Comparison of ENCODE assay signal across 7 mouse cellular contexts in genomic region chr14:40955596-40956251, GRCm38 (mm10). TPM values are rescaled to one million over a fixed set of nuclear protein-coding genes. Genes with fewer than 3 reads are reported as not detected.
A peak's percentile ranks its signal among the peaks of the same experiment; 100 is the strongest.
DNase-seq lines count a peak whose midpoint lies in the region; ATAC-seq and TF ChIP-seq lines count a peak whose summit lies in the region.

No protein-coding gene starts in this region.

- ATAC-seq in CD4-positive, CD25-positive, alpha-beta regulatory T cell, adult 4 months: peak; percentile 15
- ATAC-seq in embryonic facial prominence, embryonic 11.5 days (replicated peaks; ENCODE audit: insufficient number of reproducible peaks, low FRiP score, low TSS enrichment, low read depth): peak; percentile 17
- ATAC-seq in neural tube, embryonic 12.5 days (ENCODE audit: low FRiP score, low read depth): peak; percentile 65
- no peak for ATAC-seq in activated CD4-positive, CD25-positive, alpha-beta regulatory T cell, adult 4 months

- H3ac ChIP-seq in C2C12 (ENCODE audit: control insufficient read depth, insufficient read length, low read depth): peak overlapping the region; percentile 49

- peaks cover 17% of the 10 kb centered on the region; the same call in 1 of the 2 replicates for H3K4me1 ChIP-seq in embryonic facial prominence, embryonic 11.5 days (ENCODE audit: control insufficient read depth, insufficient read depth, low read length)
- H3K4me1 ChIP-seq in neural tube, embryonic 12.5 days: peaks cover 77% of the 10 kb centered on the region

- no peak for TF ChIP-seq CTCF in C2C12 (IDR thresholded peaks at IDR 0.05; ENCODE audit: control insufficient read depth, insufficient read depth, insufficient read length)

- peak overlapping the region; percentile 53 for H3K9ac ChIP-seq in embryonic facial prominence, embryonic 11.5 days (replicated peaks; ENCODE audit: low read length)
- H3K9ac ChIP-seq in neural tube, embryonic 12.5 days: peak overlapping the region; percentile 46

- peak overlapping the region; percentile 83 for H3K27ac ChIP-seq in embryonic facial prominence, embryonic 11.5 days (replicated peaks; ENCODE audit: low read depth, low read length)
- peak overlapping the region; percentile 91 for H3K27ac ChIP-seq in neural tube, embryonic 12.5 days

- 13% methylated on average over 10 of the region's 10 CpGs for WGBS in embryonic facial prominence, embryonic 11.5 days
- WGBS in neural tube, embryonic 12.5 days: 3% methylated on average over 10 of the region's 10 CpGs

- H3K9me3 ChIP-seq in embryonic facial prominence, embryonic 11.5 days (replicated peaks; ENCODE audit: control insufficient read depth, low read length): no peaks in the 10 kb centered on the region
- H3K9me3 ChIP-seq in neural tube, embryonic 12.5 days: no peaks in the 10 kb centered on the region

- peaks cover 92% of the 10 kb centered on the region for H3K79me2 ChIP-seq in C2C12 (ENCODE audit: control insufficient read depth, insufficient read depth)

- H3K27me3 ChIP-seq in C2C12 (ENCODE audit: control insufficient read depth, insufficient read depth, insufficient read length): no peaks in the 10 kb centered on the region
- no peaks in the 10 kb centered on the region for H3K27me3 ChIP-seq in embryonic facial prominence, embryonic 11.5 days (ENCODE audit: control insufficient read depth, insufficient read depth, low read length)
- no peaks in the 10 kb centered on the region for H3K27me3 ChIP-seq in neural tube, embryonic 12.5 days (replicated peaks)

- DNase-seq in embryonic facial prominence, embryonic 11.5 days (ENCODE audit: low spot score): peak; percentile 45
- peak; percentile 48 for DNase-seq in heart, postnatal 4 days
- DNase-seq in left cerebral cortex, postnatal 36 days (ENCODE audit: low spot score in 2 of 2): peak; percentile 86 to 88

- peaks cover 8% of the 10 kb centered on the region for H3K36me3 ChIP-seq in C2C12 (ENCODE audit: control insufficient read depth, insufficient read depth)
- no peaks in the 10 kb centered on the region for H3K36me3 ChIP-seq in embryonic facial prominence, embryonic 11.5 days (replicated peaks; ENCODE audit: control insufficient read depth, insufficient read depth, low read depth, low read length)
- H3K36me3 ChIP-seq in neural tube, embryonic 12.5 days: no peaks in the 10 kb centered on the region

- intact Hi-C loops in left cerebral cortex, postnatal 36 days (cut with DNase I): no loop called here

- peaks cover 76% of the 10 kb centered on the region for H3K79me3 ChIP-seq in C2C12 (ENCODE audit: low read depth)

- H3K4me3 ChIP-seq in C2C12 (ENCODE audit: insufficient read depth, poor library complexity, severe bottlenecking): no peak overlapping the region
- no peak overlapping the region for H3K4me3 ChIP-seq in embryonic facial prominence, embryonic 11.5 days (ENCODE audit: low read depth, low read length)
- no peak overlapping the region for H3K4me3 ChIP-seq in neural tube, embryonic 12.5 days

- H3K4me2 ChIP-seq in embryonic facial prominence, embryonic 11.5 days (ENCODE audit: low read depth, low read length): peak overlapping the region; percentile 26
- peak overlapping the region; percentile 45 for H3K4me2 ChIP-seq in neural tube, embryonic 12.5 days (replicated peaks)

TF ChIP-seq in C2C12, 6 proteins besides CTCF, POLR2A, EP300 and RAD21:
- TF ChIP-seq USF1 (IDR thresholded peaks at IDR 0.05; ENCODE audit: low read depth) (peak; percentile 45), MAX (IDR thresholded peaks at IDR 0.05) (peak; percentile 76), MYOD1 (IDR thresholded peaks at IDR 0.05; ENCODE audit: control insufficient read depth, insufficient read length, low read depth) (peak; percentile 86), MYOG (IDR thresholded peaks at IDR 0.05; ENCODE audit: control insufficient read depth, extremely low read depth, insufficient read length) (no peak)

RNA-seq across cellular contexts. Expression of gene Tspan14, which starts 10.9 kb away (rescaled TPM):
- polyA plus RNA-seq in C2C12 (2012; fragmentation: generic; extraction: Trizol): 41.5 TPM
- 10 to 100 TPM; 62.4 to 88.4 TPM for polyA plus RNA-seq in CD4-positive, CD25-positive, alpha-beta regulatory T cell, adult 4 months (2017; shearing (Covaris generic))
- polyA plus RNA-seq in embryonic facial prominence, embryonic 11.5 days (2014; fragmentation: Nextera tagmentation; extraction: Ambion mirVana): 92.5 and 95.0 TPM in 2 replicates
- 10 to 100 TPM; 25.9 to 28.6 TPM for total RNA-seq in heart, postnatal 4 days (2021)
- total RNA-seq in left cerebral cortex, postnatal 36 days (2021): 10 to 100 TPM; 54.2 to 56.6 TPM
- 99.6 and 99.7 TPM in 2 replicates for polyA plus RNA-seq in neural tube, embryonic 12.5 days (2016; fragmentation: Nextera tagmentation; extraction: Ambion mirVana)
- polyA plus RNA-seq in activated CD4-positive, CD25-positive, alpha-beta regulatory T cell, adult 4 months (2017; shearing (Covaris generic)): 10 to 100 TPM; 56.8 to 58.3 TPM

RNA-seq across cellular contexts. Expression of gene Fam213a, which starts 57.9 kb away (rescaled TPM):
- 3.2 TPM for polyA plus RNA-seq in C2C12 (2012; fragmentation: generic; extraction: Trizol)
- polyA plus RNA-seq in CD4-positive, CD25-positive, alpha-beta regulatory T cell, adult 4 months (2017; shearing (Covaris generic)): 10 to 100 TPM; 12.4 to 13.4 TPM
- polyA plus RNA-seq in embryonic facial prominence, embryonic 11.5 days (2014; fragmentation: Nextera tagmentation; extraction: Ambion mirVana): 33.1 and 42.1 TPM in 2 replicates
- total RNA-seq in heart, postnatal 4 days (2021): 10 to 100 TPM; 15.3 to 17.3 TPM
- 100 to 1,000 TPM; 118 to 125 TPM for total RNA-seq in left cerebral cortex, postnatal 36 days (2021)
- 56.4 and 59.2 TPM in 2 replicates for polyA plus RNA-seq in neural tube, embryonic 12.5 days (2016; fragmentation: Nextera tagmentation; extraction: Ambion mirVana)
- polyA plus RNA-seq in activated CD4-positive, CD25-positive, alpha-beta regulatory T cell, adult 4 months (2017; shearing (Covaris generic)): 1 to 10 TPM; 8.5 to 9.2 TPM
